Mouse (Mus musculus) embryonic facial prominence, embryonic 11.5 days (tissue): Measurements from ENCODE around the gene Tex261. TPM values are rescaled to one million over a fixed set of nuclear protein-coding genes. Genes with fewer than 3 reads are reported as not detected.

Experiments
- ATAC-seq: fragments of 200-750 bp; cut with Nextera tagmentation; replicated peaks from 2 replicates; pipeline ENCODE4 v1.8.0; 2017; ENCODE audit warnings: low read depth; ENCODE audit not compliant: insufficient number of reproducible peaks, low FRiP score, low TSS enrichment
- DNase-seq: peaks from one replicate; pipeline ENCODE4 v3.0.0-alpha.2; 2015; ENCODE audit warnings: low spot score
- H3K27ac ChIP-seq: fragments of 300-500 bp; sonication (generic); replicated peaks from 2 replicates; pipeline ENCODE4 v1.5.1; 2014; ENCODE audit warnings: mild to moderate bottlenecking, low read depth, low read length, control low read depth
- H3K27me3 ChIP-seq: fragments of 300-500 bp; sonication (generic); 2 replicates; pipeline ENCODE4 v1.6.1; 2014; ENCODE audit warnings: mild to moderate bottlenecking, low read length, moderate library complexity, mixed read lengths; ENCODE audit not compliant: control insufficient read depth, insufficient read depth
- H3K36me3 ChIP-seq: fragments of 300-500 bp; sonication (generic); replicated peaks from 2 replicates; pipeline ENCODE4 v1.6.1; 2014; ENCODE audit warnings: low read depth, mild to moderate bottlenecking, low read length, moderate library complexity, mixed read lengths; ENCODE audit not compliant: control insufficient read depth, insufficient read depth
- H3K4me1 ChIP-seq: fragments of 300-500 bp; sonication (generic); 2 replicates; pipeline ENCODE4 v1.6.1; 2014; ENCODE audit warnings: low read length, mixed read lengths; ENCODE audit not compliant: control insufficient read depth, insufficient read depth
- H3K4me2 ChIP-seq: fragments of 300-500 bp; sonication (generic); 2 replicates; pipeline ENCODE4 v1.6.1; 2014; ENCODE audit warnings: low read depth, mild to moderate bottlenecking, control low read depth, low read length, moderate library complexity
- H3K4me3 ChIP-seq: fragments of 300-500 bp; sonication (generic); 2 replicates; pipeline ENCODE4 v1.5.1; 2014; ENCODE audit warnings: low read depth, low read length, control low read depth
- H3K9ac ChIP-seq: fragments of 300-500 bp; sonication (generic); replicated peaks from 2 replicates; pipeline ENCODE4 v1.6.1; 2014; ENCODE audit warnings: mild to moderate bottlenecking, control low read depth, low read length
- H3K9me3 ChIP-seq: fragments of 300-500 bp; sonication (generic); replicated peaks from 2 replicates; pipeline ENCODE4 v1.6.1; 2016; ENCODE audit warnings: mild to moderate bottlenecking, low read length, inconsistent platforms, mixed read lengths; ENCODE audit not compliant: control insufficient read depth
- WGBS: fragments of 180-500 bp; shearing (Covaris S2); extraction: QIAGEN DNeasy Blood & Tissue Kit; methylation state at CpG from one replicate; pipeline ENCODE4 v1.1.7; 2014; 5-methylcytosine and 5-hydroxymethylcytosine counted together
- polyA plus RNA-seq: library from polyadenylated mRNA; unstranded; fragments of >200 nt; fragmentation: Nextera tagmentation; extraction: Ambion mirVana; gene quantifications from 2 replicates; pipeline ENCODE4 v1.2.1, GENCODE M21; 2014

Gene Tex261
- polyA plus RNA-seq, 1 experiment from 2014 or later, result 53.5 TPM

DNA sequence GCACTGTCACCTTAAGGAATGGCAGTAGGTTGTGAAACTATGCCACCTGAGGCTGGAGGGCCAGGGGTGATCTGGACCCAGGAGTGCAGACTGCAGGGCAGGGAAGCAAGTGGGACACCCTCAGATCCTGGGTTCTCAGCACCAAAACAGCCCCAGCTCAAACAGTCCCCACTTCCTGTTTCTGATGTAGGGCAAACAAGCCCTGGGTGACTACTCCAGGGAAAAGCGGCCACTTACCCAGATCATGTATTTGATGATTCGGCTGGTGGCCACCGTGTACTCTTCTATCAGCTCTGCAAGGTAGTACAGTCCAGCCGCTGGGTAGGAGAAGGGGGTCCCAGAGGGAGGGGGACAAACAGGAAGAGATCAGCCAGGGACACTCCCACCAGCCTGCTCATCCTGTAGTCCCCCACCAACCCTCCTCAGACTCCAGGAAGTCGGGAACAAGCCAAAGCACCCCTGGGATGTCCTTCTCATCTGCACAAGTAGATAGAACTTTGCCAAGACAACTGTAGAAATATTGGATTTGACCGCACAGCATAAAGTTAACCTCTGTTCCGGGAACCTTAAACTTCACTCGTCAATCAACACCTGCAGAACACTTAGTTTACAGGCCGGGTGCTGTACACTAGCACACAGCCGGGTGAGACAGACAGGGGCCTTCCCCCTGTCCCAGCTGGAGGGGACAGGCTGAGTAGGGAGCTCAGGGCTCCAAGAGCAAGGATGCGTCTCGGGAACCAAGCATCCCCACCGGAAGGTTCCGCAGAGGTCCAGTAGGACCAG, 641 bp downstream of the Tex261 start:
- ATAC-seq (peak; percentile 20; the same call in 1 of the 2 replicates), DNase-seq (peak; percentile 33)
- H3K4me3 ChIP-seq, result peak overlapping the region; percentile 91
- H3K4me1 ChIP-seq, result no peaks in the 10 kb centered on the region
- 0 out of 2 replicates have a peak overlapping the region, but pooled peaks have one; percentile 29 for H3K27ac ChIP-seq
- peak overlapping the region; percentile 94 for H3K9ac ChIP-seq
- WGBS, result 3% methylated on average over 14 of the region's 14 CpGs
- H3K9me3 ChIP-seq, result no peaks in the 10 kb centered on the region
- no peaks in the 10 kb centered on the region; the same call in 1 of the 2 replicates for H3K36me3 ChIP-seq
- peak overlapping the region; percentile 73 for H3K4me2 ChIP-seq
- H3K27me3 ChIP-seq, result no peaks in the 10 kb centered on the region

- H3K4me1 ChIP-seq, result no peaks in the 10 kb centered on the region
- H3K36me3 ChIP-seq, result no peaks in the 10 kb centered on the region; the same call in 1 of the 2 replicates
- H3K4me2 ChIP-seq, result peak overlapping the region; percentile 73; the same call in 1 of the 2 replicates
- H3K9me3 ChIP-seq, result no peaks in the 10 kb centered on the region
- H3K4me3 ChIP-seq, result peak overlapping the region; percentile 91; the same call in 1 of the 2 replicates
- no peaks in the 10 kb centered on the region for H3K27me3 ChIP-seq
- 68% methylated on average over 9 of the region's 9 CpGs for WGBS
- H3K9ac ChIP-seq, result no peak overlapping the region
- ATAC-seq (no peak), DNase-seq (no peak)
- no peak overlapping the region for H3K27ac ChIP-seq
Measured at GRCm38 (mm10) chr6:83774126-83774525, 1.5 kb downstream of the Tex261 start.

GRCm38 (mm10) chr6:83768485-83768884, 7.1 kb downstream of the Tex261 start:
- no peak for DNase-seq
- Histone ChIP-seq H3K9ac (no peak overlapping the region), H3K36me3 (no peaks in the 10 kb centered on the region; the same call in 1 of the 2 replicates), H3K9me3 (no peaks in the 10 kb centered on the region), H3K4me2 (no peak overlapping the region), H3K27me3 (peaks cover 5% of the 10 kb centered on the region; the same call in 1 of the 2 replicates), H3K4me3 (no peak overlapping the region), H3K27ac (no peak overlapping the region), H3K4me1 (no peaks in the 10 kb centered on the region)
- ATAC-seq, result no peak
- WGBS, result 80% methylated on average over 5 of the region's 5 CpGs

DNA sequence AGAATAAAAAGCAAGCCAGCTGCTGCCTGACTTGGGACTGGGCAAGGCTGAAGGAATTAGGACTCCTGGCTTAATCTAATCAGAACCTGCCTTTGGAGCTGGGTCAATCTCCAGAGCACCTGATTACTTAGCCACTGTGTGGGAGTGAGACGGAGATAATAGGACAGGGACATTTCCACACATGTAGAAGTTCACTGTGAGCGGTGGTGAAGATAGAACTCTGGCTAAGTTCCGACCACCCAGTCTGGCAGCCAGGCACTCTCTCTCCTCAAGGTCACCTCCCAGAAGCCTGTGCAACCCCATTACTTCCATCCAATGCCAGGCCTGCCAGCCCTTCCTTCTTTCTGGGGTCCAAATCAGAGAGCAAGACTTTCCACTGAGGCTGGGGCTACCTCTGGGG, 8.6 kb downstream of the Tex261 start:
- H3K9ac ChIP-seq, result no peak overlapping the region
- no peak overlapping the region for H3K4me3 ChIP-seq
- H3K4me1 ChIP-seq, result peaks cover 3% of the 10 kb centered on the region; the same call in 1 of the 2 replicates
- no peaks in the 10 kb centered on the region for H3K36me3 ChIP-seq
- H3K27ac ChIP-seq, result no peak overlapping the region
- no peak overlapping the region for H3K4me2 ChIP-seq
- H3K27me3 ChIP-seq, result peaks cover 17% of the 10 kb centered on the region
- ATAC-seq (no peak), DNase-seq (no peak)
- no peaks in the 10 kb centered on the region for H3K9me3 ChIP-seq
- 82% methylated on average over 3 of the region's 3 CpGs for WGBS

DNA sequence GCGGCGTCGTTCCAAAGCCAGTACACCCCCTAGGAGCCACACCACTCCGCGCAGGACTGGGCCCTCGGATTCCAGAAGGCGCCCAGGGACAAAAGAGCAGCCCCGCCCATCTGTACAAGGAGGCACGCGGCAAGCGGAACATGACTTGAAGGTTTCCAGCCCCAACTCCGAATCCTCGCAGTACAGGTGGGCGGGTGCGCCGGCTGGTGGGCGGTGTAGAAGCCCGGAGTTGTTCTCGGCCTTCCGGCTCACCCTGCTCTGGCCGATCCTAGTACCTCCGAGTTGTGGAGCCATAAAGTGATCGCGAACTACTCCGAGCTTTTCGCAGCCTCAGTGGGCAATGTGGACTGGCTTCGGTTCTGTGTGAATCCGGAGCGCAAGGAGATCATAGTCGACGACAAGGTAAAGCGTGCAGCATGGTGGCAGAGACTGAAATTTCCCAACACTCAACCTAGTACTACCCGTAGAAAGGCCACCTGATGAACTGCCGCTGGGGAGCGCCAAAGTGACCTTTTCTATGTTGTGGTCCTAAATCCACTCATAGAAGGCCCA, 12.7 kb downstream of the Tex261 start:
- Histone ChIP-seq H3K36me3 (no peaks in the 10 kb centered on the region), H3K4me3 (peak overlapping the region; percentile 26), H3K9ac (peak overlapping the region; percentile 19; the same call in 1 of the 2 replicates), H3K4me2 (peak overlapping the region; percentile 54), H3K27ac (no peak overlapping the region), H3K9me3 (no peaks in the 10 kb centered on the region), H3K27me3 (peaks cover 46% of the 10 kb centered on the region), H3K4me1 (peaks cover 3% of the 10 kb centered on the region; the same call in 1 of the 2 replicates)
- peak; percentile 50; the same call in 1 of the 2 replicates for ATAC-seq
- peak; percentile 55 for DNase-seq
- WGBS, result under 1% methylated on average over 35 of the region's 35 CpGs

- H3K27ac ChIP-seq, result no peak within 1 kb of the TSS
- H3K27me3 ChIP-seq, result peaks cover 52% of the 10 kb centered on the region
- no peaks in the 10 kb centered on the region for H3K9me3 ChIP-seq
- DNase-seq (peak; percentile 1), ATAC-seq (no peak)
- peaks cover 3% of the 10 kb centered on the region; the same call in 1 of the 2 replicates for H3K4me1 ChIP-seq
- no peaks in the 10 kb centered on the region for H3K36me3 ChIP-seq
- peak within 1 kb of the TSS; percentile 19; the same call in 1 of the 2 replicates for H3K9ac ChIP-seq
- WGBS, result 19% methylated on average over 6 of the region's 6 CpGs
- peak within 1 kb of the TSS; percentile 54 for H3K4me2 ChIP-seq
- peak within 1 kb of the TSS; percentile 26 for H3K4me3 ChIP-seq
Measured at GRCm38 (mm10) chr6:83762344-83762743, 13.3 kb downstream of the Tex261 start, which contains the start of gene Ankrd53. Gene Ankrd53 (plus strand): TSS chr6:83762644.

DNA sequence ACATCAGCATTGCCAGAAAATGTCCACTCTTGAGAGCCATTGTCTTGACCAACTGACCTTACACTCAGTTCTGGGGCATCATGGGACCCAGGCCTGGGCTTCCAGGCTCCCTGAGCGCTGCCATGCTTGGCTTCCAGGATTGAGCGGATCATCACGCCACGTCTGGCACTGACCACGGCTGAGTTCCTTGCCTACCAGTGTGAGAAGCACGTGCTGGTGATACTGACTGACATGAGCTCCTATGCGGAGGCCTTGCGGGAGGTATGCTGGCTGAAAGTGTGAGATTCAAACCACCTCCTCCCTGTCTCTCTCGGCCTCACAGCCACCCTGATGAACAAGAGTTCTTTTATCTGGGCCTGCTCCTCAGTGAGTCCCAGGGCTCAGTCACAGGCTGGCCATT, 19.6 kb downstream of the Tex261 start:
- Histone ChIP-seq H3K4me3 (no peak overlapping the region), H3K9ac (no peak overlapping the region), H3K9me3 (no peaks in the 10 kb centered on the region), H3K36me3 (no peaks in the 10 kb centered on the region), H3K27me3 (peaks cover 35% of the 10 kb centered on the region), H3K27ac (no peak overlapping the region), H3K4me2 (no peak overlapping the region), H3K4me1 (no peaks in the 10 kb centered on the region)
- WGBS, result 67% methylated on average over 9 of the region's 9 CpGs
- DNase-seq (no peak), ATAC-seq (no peak)
